Mouse (Mus musculus) activated CD4-positive, CD25-positive, alpha-beta regulatory T cell, adult 4 months (primary cell): Measurements from ENCODE around the gene Fance. TPM values are rescaled to one million over a fixed set of nuclear protein-coding genes. Genes with fewer than 3 reads are reported as not detected.

Experiments
- ATAC-seq: one replicate; pipeline ENCODE4 v1.8.0; 2017
- polyA plus RNA-seq, 2 experiments: library from polyadenylated mRNA; unstranded; fragments of 100-300 nt; shearing (Covaris generic); gene quantifications; one replicate each; pipeline ENCODE4 v1.2.1; 2017

The Fance gene
- polyA plus RNA-seq = 1 to 10 TPM; 3.4 to 6.4 TPM

- peak; percentile 98 for ATAC-seq
These were observed at the start of gene Fance for GRCm38 (mm10) chr17:28313212-28313879. Fance (plus strand) TSS chr17:28313519.

- no peak for ATAC-seq
These were observed 46.1 kb upstream of the Fance start for GRCm38 (mm10) chr17:28267251-28267650.

GRCm38 (mm10) chr17:28270165-28270564 is 43.2 kb upstream of the Fance start:
- ATAC-seq = no peak

- ATAC-seq = no peak
These were observed 41.6 kb upstream of the Fance start for GRCm38 (mm10) chr17:28271537-28272266.

GRCm38 (mm10) chr17:28272281-28272680 is 41.0 kb upstream of the Fance start:
- ATAC-seq = no peak

GRCm38 (mm10) chr17:28272837-28273236 is 40.5 kb upstream of the Fance start:
- ATAC-seq = no peak

GRCm38 (mm10) chr17:28274739-28275138 is 38.6 kb upstream of the Fance start:
- no peak for ATAC-seq

GRCm38 (mm10) chr17:28277226-28277625 is 36.1 kb upstream of the Fance start:
- ATAC-seq = no peak

GRCm38 (mm10) chr17:28277721-28278120 is 35.6 kb upstream of the Fance start:
- no peak for ATAC-seq

GRCm38 (mm10) chr17:28278156-28278555 is 35.2 kb upstream of the Fance start:
- no peak for ATAC-seq

- ATAC-seq = no peak
These were observed 34.1 kb upstream of the Fance start for GRCm38 (mm10) chr17:28279236-28279635.

- no peak for ATAC-seq
These were observed 33.4 kb upstream of the Fance start for GRCm38 (mm10) chr17:28279780-28280422.

- ATAC-seq = no peak
These were observed 32.9 kb upstream of the Fance start for GRCm38 (mm10) chr17:28280423-28280800.

GRCm38 (mm10) chr17:28280831-28281377 is 32.4 kb upstream of the Fance start:
- ATAC-seq = no peak

GRCm38 (mm10) chr17:28281866-28282441 is 31.4 kb upstream of the Fance start:
- ATAC-seq = no peak

- no peak for ATAC-seq
These were observed 30.1 kb upstream of the Fance start for GRCm38 (mm10) chr17:28283199-28283598.

GRCm38 (mm10) chr17:28286133-28286532 is 27.2 kb upstream of the Fance start:
- ATAC-seq = no peak

- ATAC-seq = no peak
These were observed 26.4 kb upstream of the Fance start for GRCm38 (mm10) chr17:28286964-28287363.

- ATAC-seq = no peak
These were observed 25.7 kb upstream of the Fance start for GRCm38 (mm10) chr17:28287578-28287977.

GRCm38 (mm10) chr17:28287980-28288379 is 25.3 kb upstream of the Fance start:
- ATAC-seq = no peak

GRCm38 (mm10) chr17:28290262-28290661 is 23.1 kb upstream of the Fance start:
- no peak for ATAC-seq

- ATAC-seq = no peak
These were observed 22.6 kb upstream of the Fance start for GRCm38 (mm10) chr17:28290671-28291070.

- ATAC-seq = no peak
These were observed 22.0 kb upstream of the Fance start for GRCm38 (mm10) chr17:28291346-28291745.
